Mouse (Mus musculus) granulocyte monocyte progenitor cell, adult 5-6 weeks (primary cell): ENCODE data around the gene Spred1. TPM values are rescaled to one million over a fixed set of nuclear protein-coding genes. Genes with fewer than 3 reads are reported as not detected.

ENCODE experiments used
- total RNA-seq, 2 experiments: library from RNA; stranded (forward) in 1 of 2; stranded (reverse) in 1 of 2; fragments of 200-712, 200-1000 nt in 1 of 2; fragments of >200 nt in 1 of 2; fragmentation: Nextera tagmentation in 1 of 2; gene quantifications; 2 replicates each; pipeline ENCODE4 v1.2.3; 2014 to 2017

Spred1 gene
- total RNA-seq, 2 experiments from 2014 or later: 19.2 to 23.7 TPM

Other genes with a start within 250 kb of the Spred1 start
- not detected in 2 replicates for gene Tmco5, start 242.7 kb upstream of the Spred1 start, total RNA-seq (2014; fragmentation: Nextera tagmentation)
- not detected in 2 replicates for gene Tmco5, start 242.7 kb upstream of the Spred1 start, total RNA-seq (2017)
- 40.9 and 43.6 TPM in 2 replicates for gene Fam98b, start 128.4 kb downstream of the Spred1 start, total RNA-seq (2014; fragmentation: Nextera tagmentation)
- gene Fam98b, start 128.4 kb downstream of the Spred1 start, total RNA-seq (2017): 17.5 and 23.6 TPM in 2 replicates
- gene Rasgrp1, start 221.6 kb downstream of the Spred1 start, total RNA-seq (2014; fragmentation: Nextera tagmentation): not detected in 2 replicates
- 0.10 TPM in 1 of 2 replicates, not detected in the other for gene Rasgrp1, start 221.6 kb downstream of the Spred1 start, total RNA-seq (2017)